Mouse (Mus musculus): ENCODE data around the gene Rap1a. TPM values are rescaled to one million over a fixed set of nuclear protein-coding genes. Genes with fewer than 3 reads are reported as not detected.
A peak's percentile ranks its signal among the peaks of the same experiment; 100 is the strongest.

Rap1a gene
- polyA plus RNA-seq, 1 experiment = 6.9 TPM

GRCm38 (mm10) chr3:105698311-105698710 lies 102.8 kb downstream of the Rap1a start:
- no peaks in the 10 kb centered on the region; the same call in 1 of the 2 replicates for H3K4me1 ChIP-seq (ENCODE audit: control insufficient read depth, insufficient read depth, low read length)
- H3K27ac ChIP-seq (ENCODE audit: control insufficient read depth, insufficient read depth, low read depth, low read length) = no peak overlapping the region
- H3K27me3 ChIP-seq (ENCODE audit: control insufficient read depth, insufficient read depth, low read length) = no peaks in the 10 kb centered on the region
- no peaks in the 10 kb centered on the region for H3K36me3 ChIP-seq (ENCODE audit: control insufficient read depth, insufficient read depth, low read length)
- TF ChIP-seq CTCF (IDR thresholded peaks at IDR 0.05; ENCODE audit: control insufficient read depth, insufficient read depth, insufficient replicate concordance, low read depth, low read length) (no peak), POLR2A (IDR thresholded peaks at IDR 0.05; ENCODE audit: control insufficient read depth, low read depth, low read length) (no peak)
- H3K4me3 ChIP-seq (ENCODE audit: control insufficient read depth, low read depth, low read length) = no peak overlapping the region

- Histone ChIP-seq H3K4me3 (ENCODE audit: control insufficient read depth, low read depth, low read length) (no peak overlapping the region), H3K4me1 (ENCODE audit: control insufficient read depth, insufficient read depth, low read length) (no peaks in the 10 kb centered on the region; the same call in 1 of the 2 replicates), H3K27ac (ENCODE audit: control insufficient read depth, insufficient read depth, low read depth, low read length) (no peak overlapping the region), H3K36me3 (ENCODE audit: control insufficient read depth, insufficient read depth, low read length) (no peaks in the 10 kb centered on the region), H3K27me3 (ENCODE audit: control insufficient read depth, insufficient read depth, low read length) (no peaks in the 10 kb centered on the region)
- TF ChIP-seq POLR2A (IDR thresholded peaks at IDR 0.05; ENCODE audit: control insufficient read depth, low read depth, low read length) = no peak
- TF ChIP-seq CTCF (IDR thresholded peaks at IDR 0.05; ENCODE audit: control insufficient read depth, insufficient read depth, insufficient replicate concordance, low read depth, low read length) = no peak
Measured at GRCm38 (mm10) chr3:105697148-105697441, 104.0 kb downstream of the Rap1a start.

GRCm38 (mm10) chr3:105696387-105697147 lies 104.6 kb downstream of the Rap1a start:
- Histone ChIP-seq H3K27ac (ENCODE audit: control insufficient read depth, insufficient read depth, low read depth, low read length) (peak overlapping the region; percentile 33; the same call in 1 of the 2 replicates), H3K4me1 (ENCODE audit: control insufficient read depth, insufficient read depth, low read length) (no peaks in the 10 kb centered on the region; the same call in 1 of the 2 replicates), H3K4me3 (ENCODE audit: control insufficient read depth, low read depth, low read length) (no peak overlapping the region), H3K36me3 (ENCODE audit: control insufficient read depth, insufficient read depth, low read length) (no peaks in the 10 kb centered on the region), H3K27me3 (ENCODE audit: control insufficient read depth, insufficient read depth, low read length) (no peaks in the 10 kb centered on the region)
- TF ChIP-seq CTCF (IDR thresholded peaks at IDR 0.05; ENCODE audit: control insufficient read depth, insufficient read depth, insufficient replicate concordance, low read depth, low read length) = no peak

GRCm38 (mm10) chr3:105695476-105696386 lies 105.4 kb downstream of the Rap1a start:
- Histone ChIP-seq H3K4me1 (ENCODE audit: control insufficient read depth, insufficient read depth, low read length) (no peaks in the 10 kb centered on the region; the same call in 1 of the 2 replicates), H3K4me3 (ENCODE audit: control insufficient read depth, low read depth, low read length) (no peak overlapping the region), H3K27me3 (ENCODE audit: control insufficient read depth, insufficient read depth, low read length) (no peaks in the 10 kb centered on the region), H3K36me3 (ENCODE audit: control insufficient read depth, insufficient read depth, low read length) (no peaks in the 10 kb centered on the region), H3K27ac (ENCODE audit: control insufficient read depth, insufficient read depth, low read depth, low read length) (peak overlapping the region; percentile 33)
- no peak for TF ChIP-seq POLR2A (IDR thresholded peaks at IDR 0.05; ENCODE audit: control insufficient read depth, low read depth, low read length)
- TF ChIP-seq CTCF (IDR thresholded peaks at IDR 0.05; ENCODE audit: control insufficient read depth, insufficient read depth, insufficient replicate concordance, low read depth, low read length) = no peak

- Histone ChIP-seq H3K4me1 (ENCODE audit: control insufficient read depth, insufficient read depth, low read length) (no peaks in the 10 kb centered on the region; the same call in 1 of the 2 replicates), H3K27ac (ENCODE audit: control insufficient read depth, insufficient read depth, low read depth, low read length) (0 out of 2 replicates have a peak overlapping the region, but pooled peaks have one; percentile 24), H3K4me3 (ENCODE audit: control insufficient read depth, low read depth, low read length) (no peak overlapping the region), H3K27me3 (ENCODE audit: control insufficient read depth, insufficient read depth, low read length) (no peaks in the 10 kb centered on the region), H3K36me3 (ENCODE audit: control insufficient read depth, insufficient read depth, low read length) (no peaks in the 10 kb centered on the region)
- no peak for TF ChIP-seq CTCF (IDR thresholded peaks at IDR 0.05; ENCODE audit: control insufficient read depth, insufficient read depth, insufficient replicate concordance, low read depth, low read length)
- no peak for TF ChIP-seq POLR2A (IDR thresholded peaks at IDR 0.05; ENCODE audit: control insufficient read depth, low read depth, low read length)
Measured at GRCm38 (mm10) chr3:105693327-105694080, 107.6 kb downstream of the Rap1a start.

- TF ChIP-seq CTCF (IDR thresholded peaks at IDR 0.05; ENCODE audit: control insufficient read depth, insufficient read depth, insufficient replicate concordance, low read depth, low read length) (no peak), POLR2A (IDR thresholded peaks at IDR 0.05; ENCODE audit: control insufficient read depth, low read depth, low read length) (no peak)
- no peak overlapping the region for H3K27ac ChIP-seq (ENCODE audit: control insufficient read depth, insufficient read depth, low read depth, low read length)
- peak overlapping the region; percentile 69; the same call in 1 of the 2 replicates for H3K4me3 ChIP-seq (ENCODE audit: control insufficient read depth, low read depth, low read length)
- no peaks in the 10 kb centered on the region for H3K27me3 ChIP-seq (ENCODE audit: control insufficient read depth, insufficient read depth, low read length)
- peaks cover 5% of the 10 kb centered on the region; the same call in 1 of the 2 replicates for H3K4me1 ChIP-seq (ENCODE audit: control insufficient read depth, insufficient read depth, low read length)
- no peaks in the 10 kb centered on the region; the same call in 1 of the 2 replicates for H3K36me3 ChIP-seq (ENCODE audit: control insufficient read depth, insufficient read depth, low read length)
Measured at GRCm38 (mm10) chr3:105688536-105688935, 112.6 kb downstream of the Rap1a start.

All from testis, adult 2 months (tissue).